Mouse (Mus musculus) spleen, postnatal 36 days (tissue): Measurements from ENCODE around the gene Aifm2.

ENCODE experiments used
- DNase-seq, 2 experiments: peaks; one replicate each; pipeline ENCODE4 v3.0.0; 2022; ENCODE audit warnings: low spot score in 2 of 2, mixed read lengths in 1 of 2

The Aifm2 gene

DNA sequence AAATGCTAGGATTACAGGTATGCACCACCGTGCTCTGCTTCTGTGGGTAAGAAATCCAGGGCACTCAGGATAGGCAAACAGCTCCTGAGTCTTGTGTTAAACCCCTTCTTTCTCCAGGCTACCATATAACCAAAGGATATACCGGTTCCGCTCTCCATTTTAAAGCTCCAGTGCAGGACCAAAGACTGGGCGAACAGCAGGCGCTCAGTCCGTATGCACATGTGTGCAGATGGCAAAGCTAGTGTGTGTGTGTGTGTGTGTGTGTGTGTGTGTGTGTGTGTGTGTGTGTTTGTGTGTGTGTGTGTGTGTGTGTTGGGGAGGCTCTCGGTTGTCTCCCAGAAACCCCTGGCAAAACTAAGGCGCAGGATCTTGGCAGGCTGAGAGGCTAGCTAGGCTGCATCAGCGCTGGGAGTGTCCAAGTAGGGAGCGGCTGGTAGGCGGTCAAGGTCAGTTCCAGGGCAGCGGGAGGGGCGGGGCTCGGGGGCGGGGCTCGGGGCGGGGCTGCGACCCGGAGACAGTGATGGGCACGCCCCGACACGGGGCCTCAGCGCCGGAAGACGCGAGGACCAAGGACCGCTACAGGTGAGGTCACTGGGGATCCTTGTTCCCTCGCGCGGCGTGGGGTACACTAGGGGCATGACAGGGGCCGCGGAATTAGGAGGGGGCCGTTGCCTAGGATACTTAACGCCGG lies at the start of gene Aifm2:
Gene Aifm2, plus strand, starts transcription at position 493 of the 691 bp plus-strand sequence.
- peak; percentile 34 to 56 for DNase-seq

DNA sequence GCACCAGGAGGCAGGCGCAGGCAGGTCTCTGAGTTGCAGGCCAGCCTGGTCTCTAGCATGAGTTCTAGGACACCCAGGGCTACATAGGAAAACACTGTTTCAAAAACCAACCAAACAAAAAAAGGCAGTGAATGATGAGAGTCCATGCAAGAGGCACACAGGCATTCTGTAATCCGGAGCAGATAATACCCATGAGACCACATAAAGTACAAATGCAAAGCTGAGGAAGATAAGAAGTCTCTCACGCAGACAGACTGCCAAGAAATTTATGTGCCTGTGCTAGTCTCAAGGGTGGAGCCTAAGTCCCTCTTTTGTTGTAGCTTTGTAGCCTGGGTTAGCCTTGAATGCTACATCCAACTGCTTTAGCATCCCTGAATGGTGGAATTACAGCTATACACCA lies 49.4 kb upstream of the Aifm2 start:
- DNase-seq, result no peak

DNA sequence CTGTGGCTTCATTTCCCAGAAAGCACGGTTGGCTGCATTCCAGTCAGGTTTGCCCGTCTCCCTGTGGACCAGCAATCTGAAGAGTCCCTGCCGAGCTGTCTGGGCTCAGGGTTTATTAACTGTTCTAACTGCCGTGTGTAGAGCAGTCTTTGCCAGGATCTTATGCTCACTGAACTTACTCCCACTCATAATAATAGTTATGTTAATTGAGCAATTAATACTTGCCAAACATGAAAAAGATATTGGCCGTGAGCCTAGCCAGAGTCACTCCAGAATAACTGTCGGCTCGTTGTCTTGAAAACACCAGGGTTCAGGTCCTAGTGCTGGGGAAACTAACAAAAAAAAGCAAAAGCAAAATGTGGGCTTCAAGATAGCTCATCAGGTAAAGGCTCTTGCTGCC lies 45.8 kb upstream of the Aifm2 start:
- DNase-seq, result no peak

- no peak for DNase-seq
These were observed 45.2 kb upstream of the Aifm2 start for GRCm38 (mm10) chr10:61669896-61670295.

GRCm38 (mm10) chr10:61670758-61671157 lies 44.3 kb upstream of the Aifm2 start:
- no peak for DNase-seq

DNA sequence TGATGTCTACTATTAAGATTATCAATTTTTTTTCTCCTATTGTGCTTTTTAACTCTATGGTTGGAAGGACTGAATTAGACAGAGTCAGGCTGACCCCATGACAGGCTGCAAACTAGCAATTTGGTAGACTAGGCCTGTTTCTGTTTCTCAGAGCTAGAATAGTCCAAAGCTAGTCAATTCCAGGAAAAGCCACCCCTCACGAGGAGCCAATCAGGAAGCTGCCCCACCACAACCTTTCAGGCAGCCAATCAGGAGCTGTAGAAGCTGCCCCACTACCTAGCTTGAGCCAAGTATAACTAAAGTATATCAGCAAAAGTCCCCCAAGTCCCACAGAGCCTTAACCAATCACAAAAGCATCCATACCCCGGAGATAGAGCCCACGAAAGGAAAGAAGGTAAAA lies 39.1 kb upstream of the Aifm2 start:
- no peak for DNase-seq

DNA sequence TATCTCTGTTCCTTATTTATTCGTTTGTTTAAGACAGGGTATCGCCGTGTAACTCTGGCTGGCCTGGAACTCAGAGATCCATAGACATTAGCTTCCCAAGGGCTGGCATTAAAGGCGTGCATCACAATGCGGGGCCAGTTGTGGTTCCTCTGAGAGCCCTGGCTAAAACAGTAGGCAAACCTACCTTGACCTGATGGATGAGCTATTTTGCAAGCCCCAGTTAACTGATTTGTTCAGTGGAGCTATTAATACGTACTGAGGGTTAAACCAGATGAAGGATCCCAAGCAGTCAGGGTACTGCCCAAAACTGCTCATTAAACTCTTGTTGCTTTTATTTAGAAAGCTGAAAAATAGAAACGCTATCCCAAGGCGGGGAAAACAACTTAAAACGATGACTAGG lies 35.5 kb upstream of the Aifm2 start:
- no peak for DNase-seq

- DNase-seq, result peak; percentile 98
These were observed 34.8 kb upstream of the Aifm2 start, which contains the start of gene Sar1a for GRCm38 (mm10) chr10:61680015-61680913. Gene Sar1a (plus strand): TSS chr10:61680299.

- no peak for DNase-seq
These were observed 25.7 kb upstream of the Aifm2 start for GRCm38 (mm10) chr10:61689405-61689804.

DNA sequence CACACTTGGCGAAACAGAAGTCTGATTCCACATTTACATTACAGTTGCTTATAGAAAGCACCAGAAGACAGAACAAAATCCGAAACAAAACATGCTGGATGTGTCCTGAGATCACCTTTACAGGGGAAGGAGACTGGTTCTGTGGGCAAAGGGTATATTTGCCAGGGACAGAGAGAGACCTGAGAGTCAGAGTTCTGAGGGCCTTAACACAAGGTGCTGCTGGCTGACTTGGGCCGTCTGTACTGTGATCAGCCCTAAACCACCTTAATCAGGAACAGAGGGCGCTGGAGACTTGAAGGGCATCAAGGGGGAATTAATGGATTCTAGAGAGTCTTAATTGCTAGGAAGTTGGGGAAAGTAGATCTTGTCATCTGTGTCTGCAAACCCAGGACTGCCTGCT lies 21.5 kb upstream of the Aifm2 start:
- no peak for DNase-seq

GRCm38 (mm10) chr10:61694870-61695670 lies 20.0 kb upstream of the Aifm2 start, which contains the start of gene Tysnd1:
Gene Tysnd1 (plus strand): TSS chr10:61695514.
- peak; percentile 92 to 93 for DNase-seq

DNA sequence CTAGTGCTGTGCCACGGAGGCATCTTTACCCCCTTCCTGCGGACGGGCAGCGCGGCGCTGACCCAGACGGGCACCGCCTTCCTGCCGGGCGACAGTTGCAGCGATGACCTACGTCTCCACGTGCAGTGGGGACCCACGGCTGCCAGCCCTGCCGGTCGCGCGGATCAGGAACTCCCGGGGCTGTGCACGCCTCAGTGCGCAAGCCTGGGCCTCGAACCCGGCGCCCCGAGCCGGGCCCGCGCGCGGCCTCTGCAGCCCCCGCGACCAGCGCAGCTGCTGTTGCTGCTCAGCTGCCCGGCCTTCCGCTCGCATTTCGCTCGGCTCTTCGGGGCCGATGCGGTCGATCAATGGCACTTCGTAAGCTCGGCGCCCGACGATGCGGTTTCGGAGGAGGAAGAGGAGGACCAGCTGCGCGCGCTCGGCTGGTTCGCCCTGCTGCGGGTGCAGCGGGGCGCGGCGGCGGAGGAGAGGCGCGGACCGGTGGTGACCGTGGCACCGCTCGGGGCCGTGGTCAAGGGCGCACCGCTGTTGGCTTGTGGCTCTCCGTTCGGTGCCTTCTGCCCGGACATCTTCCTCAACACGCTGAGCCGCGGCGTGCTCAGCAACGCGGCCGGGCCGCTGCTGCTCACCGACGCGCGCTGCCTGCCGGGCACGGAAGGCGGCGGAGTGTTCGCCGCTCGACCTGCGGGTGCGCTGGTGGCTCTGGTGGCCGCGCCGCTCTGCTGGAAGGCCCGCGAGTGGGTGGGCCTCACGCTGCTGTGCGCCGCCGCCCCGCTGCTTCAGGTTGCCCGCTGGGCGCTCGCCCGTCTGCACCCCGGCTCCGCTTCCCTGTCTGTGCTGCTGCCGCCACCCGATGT lies 19.1 kb upstream of the Aifm2 start:
- peak in 1 of 2 experiments; percentile 8 for DNase-seq

- DNase-seq, result no peak
These were observed 18.6 kb upstream of the Aifm2 start for GRCm38 (mm10) chr10:61696560-61696823.

DNA sequence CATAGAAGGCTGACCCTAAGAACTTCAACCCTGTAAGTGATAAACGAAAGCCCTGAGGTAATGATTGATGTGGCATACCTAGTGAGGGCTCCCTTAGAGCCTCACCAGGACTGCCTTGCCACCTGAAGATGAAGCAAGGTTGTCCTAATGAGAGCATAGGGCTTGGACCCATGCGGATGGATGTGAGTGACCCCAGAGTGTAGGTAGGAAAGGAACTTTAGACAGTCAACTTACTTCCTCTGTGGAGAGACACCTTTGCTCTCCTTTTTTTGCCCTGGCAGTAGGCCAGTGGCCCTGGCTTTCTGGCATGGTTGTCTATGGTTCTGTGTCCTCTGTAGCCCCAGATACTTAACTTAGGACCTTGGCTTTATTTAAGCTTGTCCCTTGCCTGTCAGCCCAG lies 18.0 kb upstream of the Aifm2 start:
- DNase-seq, result no peak

DNA sequence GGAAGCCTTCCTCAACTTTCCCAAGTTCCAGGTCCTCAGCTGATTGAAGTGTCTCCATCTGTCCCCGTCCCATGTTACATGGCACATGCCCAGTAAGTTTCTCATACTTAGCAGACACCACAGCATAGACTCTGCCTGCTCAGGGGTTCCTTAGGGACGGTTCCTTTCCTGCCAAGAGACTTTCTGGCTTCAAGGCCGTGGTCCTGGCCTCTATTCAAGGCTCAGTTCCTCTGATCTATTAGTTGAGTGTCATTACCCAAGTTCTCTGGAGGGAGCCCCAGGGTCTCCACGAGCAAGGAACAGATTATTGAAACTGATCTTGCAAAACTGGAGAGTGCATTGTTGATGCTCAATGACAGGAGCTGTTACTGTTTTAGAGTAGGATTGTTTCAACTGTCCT lies 10.4 kb upstream of the Aifm2 start:
- no peak for DNase-seq

GRCm38 (mm10) chr10:61706412-61707375 lies 8.4 kb upstream of the Aifm2 start:
- no peak for DNase-seq

DNA sequence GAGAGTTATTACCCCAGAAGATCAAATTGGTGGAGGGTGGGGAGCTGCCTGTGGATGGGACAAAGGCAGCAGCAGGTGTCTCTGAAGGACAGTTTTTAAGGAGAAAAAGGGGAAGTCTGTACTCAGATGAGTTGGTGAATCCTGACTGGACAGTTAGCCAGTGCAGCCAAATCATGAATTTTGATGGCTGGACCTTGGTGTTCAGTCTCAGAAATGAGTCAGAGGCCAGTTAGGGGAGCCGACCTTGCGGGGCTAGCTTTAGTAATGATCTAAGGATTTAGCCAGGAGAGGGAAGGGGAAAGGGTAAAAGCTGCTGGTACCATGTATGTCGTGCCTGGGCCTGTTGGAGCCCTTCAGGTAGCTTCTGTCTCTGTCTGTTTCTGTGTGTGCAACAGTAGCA lies 1.5 kb upstream of the Aifm2 start:
- DNase-seq, result no peak

DNA sequence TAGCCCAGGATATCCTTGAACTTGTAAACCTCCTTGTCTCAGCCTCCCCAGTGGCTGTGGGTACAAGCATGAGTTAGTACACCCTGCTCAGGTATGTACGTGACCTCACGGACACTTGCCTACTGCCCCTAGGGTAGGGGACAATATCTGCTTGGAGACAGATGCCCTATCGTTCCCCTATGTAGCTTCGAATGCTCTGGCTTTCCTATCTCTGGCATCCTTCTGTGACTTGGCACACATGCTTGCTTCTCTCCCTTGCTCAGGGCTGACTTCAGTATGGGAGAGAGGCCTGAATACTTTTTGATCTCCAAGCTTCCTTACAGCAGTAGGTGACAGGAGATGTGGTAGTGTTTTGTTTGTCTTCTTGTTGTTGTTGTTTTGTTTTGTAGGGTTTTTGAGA lies 917 bp upstream of the Aifm2 start:
- DNase-seq, result peak in 1 of 2 experiments; percentile 20

GRCm38 (mm10) chr10:61715462-61715837 lies 387 bp downstream of the Aifm2 start:
- no peak for DNase-seq
